Mouse (Mus musculus): ENCODE data around the gene Armc12.

GRCm38 (mm10) chr17:28517956-28518614 is 12.5 kb upstream of the Armc12 start:
- no peak for TF ChIP-seq CTCF (IDR thresholded peaks at IDR 0.05; ENCODE audit: borderline replicate concordance, control insufficient read depth, extremely low read depth, insufficient read depth, low read length, poor library complexity)
- TF ChIP-seq POLR2A (IDR thresholded peaks at IDR 0.05; ENCODE audit: control insufficient read depth, extremely low read depth, insufficient read depth, low read length, poor library complexity), result no peak; the same call in 1 of the 2 replicates
